Mouse (Mus musculus) bone marrow macrophage, adult 2 months (primary cell): ENCODE data around the gene Napepld. TPM values are rescaled to one million over a fixed set of nuclear protein-coding genes. Genes with fewer than 3 reads are reported as not detected.

Source experiments
- H3K27ac ChIP-seq: 2 replicates; pipeline ENCODE4 v1.5.1; 2012; ENCODE audit warnings: low read depth, low read length; ENCODE audit not compliant: insufficient read depth
- H3K4me1 ChIP-seq: 2 replicates; pipeline ENCODE4 v1.6.1; 2012; ENCODE audit warnings: low read length; ENCODE audit not compliant: control insufficient read depth, insufficient read depth
- H3K4me3 ChIP-seq: 2 replicates; pipeline ENCODE4 v1.5.1; 2012; ENCODE audit warnings: mild to moderate bottlenecking, low read length, moderate library complexity; ENCODE audit not compliant: insufficient read depth
- CTCF ChIP-seq: IDR thresholded peaks from 2 replicates; pipeline ENCODE4 v1.5.1; 2012; ENCODE audit warnings: low read depth, mild to moderate bottlenecking, low read length, moderate library complexity
- POLR2A ChIP-seq: IDR thresholded peaks from 2 replicates; pipeline ENCODE4 v1.6.1; 2012; ENCODE audit warnings: mild to moderate bottlenecking, low read depth, low read length, borderline replicate concordance
- polyA plus RNA-seq: library from polyadenylated mRNA; stranded (reverse); fragments of >200 nt; gene quantifications from 2 replicates; pipeline ENCODE4 v1.2.4, GENCODE M21; 2012; ENCODE audit not compliant: missing spikeins, insufficient read depth, insufficient read length

Gene Napepld
- polyA plus RNA-seq, 1 experiment: 1.8 TPM

DNA sequence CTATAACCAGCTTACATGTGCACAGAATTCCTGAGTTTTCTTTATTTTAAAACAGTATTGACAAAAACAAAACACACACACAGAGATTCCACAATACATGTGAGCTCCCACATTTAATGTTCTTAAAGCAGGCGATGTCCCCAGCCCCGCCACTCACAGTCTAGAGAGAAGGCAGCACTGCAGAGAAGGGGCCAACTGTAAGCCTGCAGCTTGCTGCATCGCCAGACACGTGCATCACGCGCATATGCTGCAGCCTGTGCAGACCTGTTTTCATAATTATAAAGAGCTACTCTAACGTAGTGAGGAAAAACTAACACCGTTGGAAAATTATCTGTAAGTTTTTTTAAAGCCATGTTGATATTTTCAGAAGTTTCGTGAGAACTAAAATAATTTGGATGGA is 27.5 kb downstream of the Napepld start:
- Histone ChIP-seq H3K4me3 (no peak overlapping the region), H3K4me1 (0 out of 2 replicates have a peak, but pooled peaks cover 3% of the 10 kb centered on the region), H3K27ac (no peak overlapping the region)
- TF ChIP-seq POLR2A: no peak
- TF ChIP-seq CTCF: no peak

DNA sequence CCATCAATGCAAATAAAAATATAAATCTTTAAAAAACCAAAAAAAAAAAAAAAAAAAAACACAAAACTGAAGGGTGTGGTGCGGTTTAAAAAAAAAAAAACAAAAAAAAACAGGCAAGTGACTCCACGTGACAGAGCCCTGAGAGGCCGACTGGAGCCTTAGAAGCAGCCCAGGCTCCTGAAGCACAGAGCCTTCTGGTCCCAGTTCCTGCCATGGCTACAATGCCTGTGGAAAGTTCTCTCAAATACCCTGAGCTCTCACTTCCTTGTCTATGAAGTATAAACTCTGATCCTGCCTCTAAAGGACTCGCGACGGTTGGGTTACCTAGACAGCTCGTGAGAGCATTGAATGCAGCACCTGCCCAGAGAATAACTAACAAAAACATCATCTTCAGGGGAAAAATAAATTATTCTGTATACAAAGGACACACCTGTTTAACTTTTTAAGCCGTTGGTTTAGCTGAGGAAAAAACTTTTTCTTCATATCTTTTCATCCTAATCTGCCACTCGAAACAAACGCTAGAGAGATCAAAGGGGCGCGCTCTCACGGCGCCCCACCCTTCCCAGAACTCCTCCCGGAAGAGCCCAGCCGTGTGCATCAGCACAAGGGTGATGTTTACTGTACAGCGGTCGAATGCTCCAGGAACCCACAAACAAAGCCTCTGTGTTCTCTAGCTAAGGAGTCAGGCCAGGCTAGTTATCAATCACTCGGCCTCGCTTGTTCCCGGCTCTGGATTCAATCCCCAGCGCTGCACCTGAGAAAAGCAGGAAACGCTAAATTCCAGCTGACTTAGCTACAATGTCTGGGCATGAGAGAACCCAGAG is 28.2 kb downstream of the Napepld start:
- Histone ChIP-seq H3K27ac (no peak overlapping the region), H3K4me3 (no peak overlapping the region)
- no peak for TF ChIP-seq CTCF
- TF ChIP-seq POLR2A: no peak

DNA sequence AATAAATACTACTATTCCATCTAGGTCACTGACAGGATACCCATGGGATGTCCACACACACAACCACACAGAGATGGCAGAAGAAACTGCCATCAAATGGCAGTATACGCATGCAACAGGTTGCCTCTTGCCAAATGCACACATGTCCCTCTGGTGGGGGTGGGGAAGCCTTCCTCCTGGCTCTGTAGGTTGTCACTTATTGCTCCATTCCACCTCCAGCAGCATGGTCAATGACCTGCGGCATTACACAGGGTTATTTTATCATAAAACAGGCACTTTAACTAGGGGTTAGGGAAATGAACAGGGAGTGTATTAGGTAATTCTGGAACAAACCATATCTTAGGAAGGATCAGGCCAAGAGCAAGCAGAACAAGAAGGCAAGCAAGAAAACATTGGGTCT is 31.9 kb downstream of the Napepld start:
- H3K4me1 ChIP-seq: no peaks in the 10 kb centered on the region
- no peak overlapping the region for H3K4me3 ChIP-seq
- TF ChIP-seq CTCF: no peak
- no peak for TF ChIP-seq POLR2A
- H3K27ac ChIP-seq: no peak overlapping the region

More for the DNA sequence above, 28.2 kb downstream of the Napepld start:
- 0 out of 2 replicates have a peak, but pooled peaks cover 3% of the 10 kb centered on the region for H3K4me1 ChIP-seq

DNA sequence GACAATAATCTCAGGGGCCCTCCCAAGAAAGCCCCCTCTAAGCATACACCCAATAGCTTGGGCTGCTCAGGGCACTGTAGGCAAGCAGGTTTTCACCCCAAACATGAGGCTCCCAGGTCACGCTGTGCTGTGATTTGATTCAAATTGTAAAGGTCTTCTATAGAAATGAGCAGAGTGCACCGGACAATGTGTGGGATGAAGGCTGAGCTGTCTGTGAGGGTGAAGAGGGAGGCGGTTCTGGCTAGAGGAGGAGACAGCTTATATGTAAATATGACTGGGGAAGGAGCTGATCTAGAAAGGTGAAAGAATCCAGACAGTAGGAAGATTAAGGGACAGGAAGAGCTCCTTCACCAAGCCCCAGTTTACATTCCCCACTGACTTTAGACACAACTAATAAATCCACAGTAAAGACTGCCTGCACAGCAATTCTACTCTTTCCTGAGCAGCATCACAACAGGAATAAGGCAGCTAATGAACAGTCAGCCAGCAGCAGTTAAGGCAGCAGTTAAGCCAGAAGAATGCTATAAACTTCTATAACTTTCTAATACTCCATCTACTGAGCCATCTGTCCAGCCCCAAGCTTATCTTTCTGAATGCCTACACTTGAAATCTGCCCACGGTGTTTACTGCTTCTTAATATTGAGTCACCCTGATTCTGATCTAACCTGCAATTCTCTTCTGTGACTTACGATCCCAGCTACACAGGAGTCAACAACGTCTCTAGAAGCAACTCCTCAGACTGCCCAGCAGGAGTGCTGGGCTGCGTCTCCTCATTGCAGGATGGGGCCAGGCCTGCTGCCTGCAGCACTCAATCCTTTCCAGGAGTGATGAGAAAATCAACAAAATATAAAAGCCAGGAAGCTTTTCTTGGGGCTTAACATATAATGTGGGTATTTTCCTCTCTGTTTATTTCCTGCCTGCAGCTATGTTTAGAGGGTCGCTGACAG is 33.7 kb downstream of the Napepld start:
- TF ChIP-seq POLR2A: no peak
- no peak for TF ChIP-seq CTCF
- Histone ChIP-seq H3K4me1 (no peaks in the 10 kb centered on the region), H3K27ac (no peak overlapping the region), H3K4me3 (no peak overlapping the region)

DNA sequence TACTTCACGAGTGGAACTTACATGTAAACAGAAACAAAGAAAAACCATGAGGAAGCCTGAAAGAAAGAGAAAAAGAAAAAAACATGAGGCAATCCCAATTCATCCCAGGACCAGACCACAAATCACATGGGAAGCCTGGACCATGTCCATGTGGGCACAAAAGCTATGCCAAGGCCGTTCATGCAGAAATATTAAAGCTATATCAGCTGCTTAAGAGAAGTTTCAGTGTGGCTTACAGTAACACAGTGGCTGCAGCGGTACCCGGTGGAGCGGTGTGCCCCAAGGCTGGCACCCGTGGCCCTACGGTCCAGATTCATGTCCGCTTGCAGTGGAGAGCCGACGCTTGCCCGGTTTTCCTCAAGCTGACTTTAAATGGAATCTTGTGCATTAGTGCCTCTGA is 38.1 kb downstream of the Napepld start:
- Histone ChIP-seq H3K4me3 (no peak overlapping the region), H3K4me1 (peaks cover 3% of the 10 kb centered on the region), H3K27ac (no peak overlapping the region)
- TF ChIP-seq CTCF (no peak), POLR2A (no peak)

DNA sequence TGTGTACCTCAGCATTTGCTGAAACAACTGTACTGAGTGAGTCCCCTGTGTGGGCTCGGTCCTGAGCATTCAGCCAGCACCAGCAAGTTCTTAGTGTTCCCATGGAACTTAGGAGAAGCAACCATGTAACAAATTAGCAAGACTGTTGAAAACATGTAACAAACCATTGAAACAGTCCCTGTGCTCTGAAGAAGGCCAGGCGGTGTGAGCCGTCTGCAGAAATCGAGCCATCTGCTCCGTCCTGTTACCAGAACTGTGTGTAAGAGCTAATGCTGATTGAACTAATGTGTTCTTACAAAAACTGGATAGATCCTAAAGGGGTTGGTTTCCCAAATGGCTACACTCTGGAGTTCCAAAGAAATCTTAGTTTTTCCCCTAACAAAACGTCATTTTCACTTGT is 40.3 kb downstream of the Napepld start:
- Histone ChIP-seq H3K27ac (no peak overlapping the region), H3K4me1 (peaks cover 6% of the 10 kb centered on the region), H3K4me3 (no peak overlapping the region)
- TF ChIP-seq POLR2A (no peak), CTCF (no peak)

DNA sequence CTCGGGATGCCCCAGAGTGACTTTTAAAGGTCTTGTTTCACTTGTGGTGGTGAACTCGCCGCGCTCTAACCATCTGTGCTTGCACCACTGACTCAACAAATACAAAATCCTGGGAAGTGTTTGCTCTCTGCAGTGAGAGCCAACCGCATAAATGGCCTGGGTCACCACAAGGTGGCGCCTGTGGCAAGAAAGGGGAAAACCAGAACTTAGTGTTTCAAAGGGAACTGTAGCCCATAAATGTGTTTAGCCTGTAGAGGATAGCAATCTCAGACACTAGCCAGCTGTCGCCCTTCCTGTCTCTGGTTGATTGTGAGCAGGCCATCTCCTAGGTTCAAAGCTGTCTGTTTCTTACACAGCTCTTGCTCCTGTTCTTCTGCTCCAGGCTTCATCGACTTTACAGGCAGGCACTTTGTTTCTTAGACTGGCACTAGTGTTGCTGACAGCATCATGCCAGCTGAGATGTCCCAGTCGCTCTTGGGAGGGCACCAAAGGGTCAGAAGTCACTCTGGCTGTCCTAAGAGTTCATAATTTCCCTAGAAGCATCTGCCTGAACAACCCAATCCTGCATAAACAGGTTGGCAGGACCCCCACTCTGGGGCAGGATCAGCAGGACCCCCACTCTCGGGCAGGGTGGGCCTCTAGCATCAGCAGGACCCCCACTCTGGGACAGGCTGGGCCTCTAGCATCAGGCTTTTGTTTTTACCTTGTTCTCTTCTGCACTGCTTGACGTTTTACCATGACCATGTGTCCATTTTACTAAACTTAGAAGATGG is 42.4 kb downstream of the Napepld start:
- H3K4me1 ChIP-seq: peaks cover 12% of the 10 kb centered on the region
- TF ChIP-seq POLR2A (no peak), CTCF (peak; percentile 80)
- H3K27ac ChIP-seq: no peak overlapping the region
- no peak overlapping the region for H3K4me3 ChIP-seq

DNA sequence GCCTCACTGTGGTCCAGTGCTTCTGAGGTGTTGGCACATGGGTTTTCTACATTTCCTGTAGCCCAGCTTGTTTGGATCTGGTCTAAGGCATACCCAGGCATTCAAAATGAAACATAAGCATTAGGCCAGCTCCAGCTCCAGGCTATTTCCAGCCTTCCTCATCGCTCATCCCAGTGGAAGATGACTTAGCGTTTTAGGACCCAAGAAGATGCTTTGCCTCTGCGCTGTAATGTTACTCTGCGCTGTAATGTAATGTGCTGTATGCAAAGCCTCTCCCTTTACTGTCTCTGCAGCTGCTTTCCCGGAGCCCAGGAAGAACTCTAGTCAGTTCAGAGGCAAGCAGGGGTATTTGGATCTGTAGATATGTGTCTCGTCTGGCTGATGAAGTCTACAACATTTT is 43.2 kb downstream of the Napepld start:
- no peak overlapping the region for H3K27ac ChIP-seq
- no peak for TF ChIP-seq CTCF
- no peak for TF ChIP-seq POLR2A
- no peak overlapping the region for H3K4me3 ChIP-seq
- peaks cover 12% of the 10 kb centered on the region for H3K4me1 ChIP-seq

DNA sequence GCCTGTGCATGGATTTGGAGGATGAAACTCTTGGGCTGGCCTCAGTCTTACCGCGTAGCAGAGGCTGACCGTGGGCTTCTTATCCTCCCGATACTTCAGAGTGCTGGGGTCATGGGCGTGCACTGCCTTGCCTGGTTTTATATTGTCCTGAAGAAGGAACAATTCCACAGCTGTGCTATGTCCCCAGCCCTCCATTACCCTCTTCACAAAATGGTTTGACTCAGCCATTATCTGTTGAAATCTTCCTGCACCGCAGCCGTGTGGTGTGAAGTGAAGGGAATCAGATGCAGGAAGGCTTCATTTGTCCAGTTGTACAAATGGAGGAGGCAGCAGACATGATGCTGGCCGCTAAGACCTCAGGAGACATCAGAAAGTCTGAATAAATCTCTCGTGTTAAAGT is 44.3 kb downstream of the Napepld start:
- TF ChIP-seq CTCF (no peak), POLR2A (no peak)
- H3K4me3 ChIP-seq: no peak overlapping the region
- no peak overlapping the region for H3K27ac ChIP-seq
- peaks cover 12% of the 10 kb centered on the region for H3K4me1 ChIP-seq
